Mouse (Mus musculus) small intestine, adult 2 months (tissue): Measurements from ENCODE around the gene Mettl16. TPM values are rescaled to one million over a fixed set of nuclear protein-coding genes. Genes with fewer than 3 reads are reported as not detected.
A peak's percentile ranks its signal among the peaks of the same experiment; 100 is the strongest.

Experiments
- H3K27ac ChIP-seq: fragments of 200-500 bp; 2 replicates; pipeline ENCODE4 v1.5.1; 2012; ENCODE audit warnings: low read depth, low read length, control low read depth, inconsistent platforms; ENCODE audit not compliant: insufficient read depth
- H3K27me3 ChIP-seq: fragments of 200-500 bp; 2 replicates; pipeline ENCODE4 v1.6.1; 2012; ENCODE audit warnings: mild to moderate bottlenecking, moderate library complexity, low read length, inconsistent platforms; ENCODE audit not compliant: control insufficient read depth, insufficient read depth
- H3K36me3 ChIP-seq: fragments of 200-500 bp; 2 replicates; pipeline ENCODE4 v1.6.1; 2012; ENCODE audit warnings: mild to moderate bottlenecking, low read length, control low read depth, inconsistent platforms; ENCODE audit not compliant: control insufficient read depth, insufficient read depth
- H3K4me1 ChIP-seq: fragments of 200-500 bp; 2 replicates; pipeline ENCODE4 v1.6.1; 2012; ENCODE audit warnings: low read length, inconsistent platforms, mixed read lengths; ENCODE audit not compliant: control insufficient read depth, insufficient read depth, insufficient read length
- H3K4me3 ChIP-seq: fragments of 200-500 bp; 2 replicates; pipeline ENCODE4 v1.5.1; 2012; ENCODE audit warnings: low read depth, mild to moderate bottlenecking, control low read depth, inconsistent platforms, low read length, moderate library complexity
- CTCF ChIP-seq: fragments of 200-500 bp; IDR thresholded peaks from 2 replicates; pipeline ENCODE4 v1.5.1; 2012; ENCODE audit warnings: low read depth, mild to moderate bottlenecking, control low read depth, inconsistent platforms, low read length, moderate library complexity, mixed read lengths; ENCODE audit not compliant: insufficient replicate concordance, insufficient read length; ENCODE audit errors: extremely low read depth
- POLR2A ChIP-seq: fragments of 200-500 bp; IDR thresholded peaks from 2 replicates; pipeline ENCODE4 v1.6.1; 2012; ENCODE audit warnings: low read depth, mild to moderate bottlenecking, control low read depth, inconsistent platforms, low read length, moderate library complexity
- WGBS: fragments of 180-500 bp; shearing (Covaris S2); methylation state at CpG from one replicate; pipeline ENCODE4 v1.1.7; 2018; 5-methylcytosine and 5-hydroxymethylcytosine counted together
- polyA plus RNA-seq: library from polyadenylated mRNA; depleted of rRNA; stranded (reverse); fragments of >200 nt; gene quantifications from 2 replicates; pipeline ENCODE4 v1.2.3, GENCODE M21; 2012

Mettl16 gene
- polyA plus RNA-seq, 1 experiment = 1.6 TPM

GRCm38 (mm10) chr11:74734917-74735316, 35.7 kb upstream of the Mettl16 start:
- no peaks in the 10 kb centered on the region for H3K36me3 ChIP-seq
- no peak for TF ChIP-seq POLR2A
- TF ChIP-seq CTCF = no peak
- H3K27me3 ChIP-seq = no peaks in the 10 kb centered on the region; the same call in 1 of the 2 replicates
- no peak overlapping the region for H3K4me3 ChIP-seq
- H3K4me1 ChIP-seq = peaks cover 2% of the 10 kb centered on the region; the same call in 1 of the 2 replicates
- WGBS = 24% methylated on average over 7 of the region's 7 CpGs
- no peak overlapping the region for H3K27ac ChIP-seq

- H3K4me3 ChIP-seq = no peak overlapping the region
- H3K4me1 ChIP-seq = peaks cover 2% of the 10 kb centered on the region; the same call in 1 of the 2 replicates
- TF ChIP-seq CTCF (no peak), POLR2A (no peak)
- H3K36me3 ChIP-seq = no peaks in the 10 kb centered on the region
- no peak overlapping the region for H3K27ac ChIP-seq
- H3K27me3 ChIP-seq = no peaks in the 10 kb centered on the region; the same call in 1 of the 2 replicates
- 51% methylated on average over 3 of the region's 3 CpGs for whole genome bisulfite sequencing
Measured at GRCm38 (mm10) chr11:74737861-74738260, 32.8 kb upstream of the Mettl16 start.

GRCm38 (mm10) chr11:74748022-74748421, 22.6 kb upstream of the Mettl16 start:
- TF ChIP-seq CTCF (no peak), POLR2A (no peak)
- H3K36me3 ChIP-seq = no peaks in the 10 kb centered on the region

GRCm38 (mm10) chr11:74749241-74749640, 21.4 kb upstream of the Mettl16 start:
- Histone ChIP-seq H3K36me3 (no peaks in the 10 kb centered on the region), H3K4me1 (peaks cover 14% of the 10 kb centered on the region; the same call in 1 of the 2 replicates), H3K27me3 (no peaks in the 10 kb centered on the region), H3K4me3 (no peak overlapping the region), H3K27ac (no peak overlapping the region)
- 94% methylated on average over 13 of the region's 13 CpGs for WGBS
- TF ChIP-seq POLR2A (no peak), CTCF (no peak)

More at GRCm38 (mm10) chr11:74748022-74748421, 22.6 kb upstream of the Mettl16 start:
- 75% methylated on average over 4 of the region's 4 CpGs for WGBS
- Histone ChIP-seq H3K4me3 (no peak overlapping the region), H3K27ac (no peak overlapping the region), H3K4me1 (peaks cover 12% of the 10 kb centered on the region; the same call in 1 of the 2 replicates), H3K27me3 (no peaks in the 10 kb centered on the region)

- Histone ChIP-seq H3K36me3 (no peaks in the 10 kb centered on the region), H3K27ac (peak overlapping the region; percentile 97), H3K4me1 (peaks cover 18% of the 10 kb centered on the region; the same call in 1 of the 2 replicates), H3K27me3 (no peaks in the 10 kb centered on the region), H3K4me3 (no peak overlapping the region)
- WGBS = 37% methylated on average over 7 of the region's 7 CpGs
- no peak for TF ChIP-seq CTCF
- TF ChIP-seq POLR2A = no peak
Measured at GRCm38 (mm10) chr11:74750662-74751351, 19.8 kb upstream of the Mettl16 start.

- peak overlapping the region; percentile 97 for H3K27ac ChIP-seq
- TF ChIP-seq CTCF (no peak), POLR2A (no peak)
Measured at GRCm38 (mm10) chr11:74751352-74752066, 19.1 kb upstream of the Mettl16 start.

GRCm38 (mm10) chr11:74756631-74757030, 14.0 kb upstream of the Mettl16 start:
- Histone ChIP-seq H3K4me3 (no peak overlapping the region), H3K36me3 (no peaks in the 10 kb centered on the region), H3K4me1 (peaks cover 22% of the 10 kb centered on the region; the same call in 1 of the 2 replicates), H3K27ac (peak overlapping the region; percentile 89), H3K27me3 (no peaks in the 10 kb centered on the region)
- TF ChIP-seq POLR2A (no peak), CTCF (no peak)
- 25% methylated on average over 2 of the region's 2 CpGs for WGBS

More at GRCm38 (mm10) chr11:74751352-74752066, 19.1 kb upstream of the Mettl16 start:
- WGBS = 86% methylated on average over 9 of the region's 9 CpGs
- no peaks in the 10 kb centered on the region for H3K27me3 ChIP-seq
- H3K4me3 ChIP-seq = no peak overlapping the region
- peaks cover 23% of the 10 kb centered on the region; the same call in 1 of the 2 replicates for H3K4me1 ChIP-seq
- no peaks in the 10 kb centered on the region for H3K36me3 ChIP-seq
